Mouse (Mus musculus) testis, adult 2 months (tissue): ENCODE data around the gene Ldah.

Experiments
- CTCF ChIP-seq: fragments of 200-500 bp; IDR thresholded peaks from 2 replicates; pipeline ENCODE4 v1.5.1; 2012; ENCODE audit warnings: low read depth, mild to moderate bottlenecking, inconsistent platforms, low read length, moderate library complexity; ENCODE audit not compliant: control insufficient read depth, insufficient read depth, insufficient replicate concordance
- POLR2A ChIP-seq: fragments of 200-500 bp; IDR thresholded peaks from 2 replicates; pipeline ENCODE4 v1.6.1; 2012; ENCODE audit warnings: low read depth, mild to moderate bottlenecking, inconsistent platforms, low read length, moderate library complexity; ENCODE audit not compliant: control insufficient read depth

GRCm38 (mm10) chr12:8313773-8314172 is 105.9 kb downstream of the Ldah start:
- no peak for TF ChIP-seq CTCF
- no peak for TF ChIP-seq POLR2A
